Mouse (Mus musculus): ENCODE data around the gene Hoxb3. TPM values are rescaled to one million over a fixed set of nuclear protein-coding genes. Genes with fewer than 3 reads are reported as not detected.

Gene Hoxb3
- polyA plus RNA-seq, 1 experiment from 2014 or later: 3.6 TPM

DNA sequence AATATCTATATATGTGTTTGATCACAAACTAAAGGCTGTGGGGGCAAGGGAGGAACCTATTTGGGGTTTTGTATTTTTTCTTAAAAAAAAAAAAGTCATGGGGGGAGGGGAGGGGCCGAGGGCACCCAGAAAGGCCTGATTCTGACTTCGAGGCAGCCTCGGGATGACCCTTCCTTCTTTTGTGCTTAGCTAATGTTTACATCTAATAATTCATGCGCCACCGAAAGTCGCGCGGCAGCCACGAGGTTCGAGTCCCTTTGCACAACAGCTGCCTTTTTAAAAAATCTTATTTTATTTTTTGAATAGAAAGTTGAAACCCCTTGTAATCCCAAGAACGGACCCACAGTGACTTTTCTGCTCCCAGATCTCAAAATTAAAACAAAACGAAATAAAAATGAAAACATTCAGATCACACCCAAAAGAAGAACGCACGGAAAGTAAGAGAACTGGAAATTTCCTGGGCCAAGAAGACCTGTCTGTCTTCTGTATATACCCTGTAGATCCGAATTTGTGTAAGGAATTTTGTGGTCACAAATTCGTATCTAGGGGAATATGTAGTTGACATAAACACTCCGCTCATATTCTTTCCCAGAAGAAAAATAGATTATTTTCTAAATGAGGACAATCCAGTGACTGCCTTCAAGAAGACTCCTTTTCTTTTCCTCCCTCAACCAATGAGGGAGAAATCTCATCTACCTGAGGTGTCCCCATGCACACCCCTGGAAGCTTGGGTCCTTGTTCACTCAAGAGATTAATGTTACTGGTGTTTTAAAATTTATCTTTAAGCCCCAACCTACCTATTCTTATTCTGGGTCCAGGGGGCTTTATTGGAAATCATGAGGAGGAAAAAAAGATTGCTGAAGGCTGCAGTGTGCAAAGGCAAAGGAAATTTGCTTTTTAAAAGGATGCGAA lies 6.2 kb upstream of the Hoxb3 start:
- H3K27me3 ChIP-seq (ENCODE audit: control insufficient read depth, insufficient read depth, low read length): no peaks in the 10 kb centered on the region
- H3K9ac ChIP-seq (replicated peaks; ENCODE audit: low read depth, low read length): peak overlapping the region; percentile 62
- H3K4me1 ChIP-seq (ENCODE audit: control insufficient read depth, insufficient read depth, low read length): peaks cover 25% of the 10 kb centered on the region
- H3K36me3 ChIP-seq (ENCODE audit: control insufficient read depth, insufficient read depth, low read length): peaks cover 3% of the 10 kb centered on the region; the same call in 1 of the 2 replicates
- WGBS: 15% methylated on average over 18 of the region's 18 CpGs
- H3K27ac ChIP-seq (ENCODE audit: low read length): peak overlapping the region; percentile 100
- no peaks in the 10 kb centered on the region for H3K9me3 ChIP-seq (ENCODE audit: control insufficient read depth, low read depth, low read length)
- H3K4me2 ChIP-seq (replicated peaks; ENCODE audit: low read depth, low read length): peak overlapping the region; percentile 95
- H3K4me3 ChIP-seq (ENCODE audit: low read depth, low read length): peak overlapping the region; percentile 70
- ATAC-seq (ENCODE audit: insufficient number of reproducible peaks, insufficient read depth, low FRiP score, low read depth): no peak

GRCm38 (mm10) chr11:96317608-96318367 lies 5.3 kb upstream of the Hoxb3 start, which contains the start of gene Hoxb4:
Gene Hoxb4, plus strand, starts transcription at chr11:96318267.
- ATAC-seq (ENCODE audit: insufficient number of reproducible peaks, insufficient read depth, low FRiP score, low read depth): peak; percentile 11; the same call in 1 of the 2 replicates
- WGBS: 7% methylated on average over 28 of the region's 28 CpGs
- H3K4me2 ChIP-seq (replicated peaks; ENCODE audit: low read depth, low read length): peak within 1 kb of the TSS; percentile 95
- H3K4me3 ChIP-seq (ENCODE audit: low read depth, low read length): peak within 1 kb of the TSS; percentile 70
- peaks cover 28% of the 10 kb centered on the region for H3K4me1 ChIP-seq (ENCODE audit: control insufficient read depth, insufficient read depth, low read length)
- H3K27ac ChIP-seq (ENCODE audit: low read length): peak within 1 kb of the TSS; percentile 100
- H3K27me3 ChIP-seq (ENCODE audit: control insufficient read depth, insufficient read depth, low read length): no peaks in the 10 kb centered on the region
- H3K36me3 ChIP-seq (ENCODE audit: control insufficient read depth, insufficient read depth, low read length): peaks cover 3% of the 10 kb centered on the region; the same call in 1 of the 2 replicates
- H3K9me3 ChIP-seq (ENCODE audit: control insufficient read depth, low read depth, low read length): no peaks in the 10 kb centered on the region
- peak within 1 kb of the TSS; percentile 96 for H3K9ac ChIP-seq (replicated peaks; ENCODE audit: low read depth, low read length)

- Histone ChIP-seq H3K27ac (ENCODE audit: low read length) (peak overlapping the region; percentile 100), H3K4me2 (replicated peaks; ENCODE audit: low read depth, low read length) (peak overlapping the region; percentile 95), H3K9ac (replicated peaks; ENCODE audit: low read depth, low read length) (peak overlapping the region; percentile 96), H3K9me3 (ENCODE audit: control insufficient read depth, low read depth, low read length) (no peaks in the 10 kb centered on the region), H3K4me1 (ENCODE audit: control insufficient read depth, insufficient read depth, low read length) (peaks cover 22% of the 10 kb centered on the region), H3K27me3 (ENCODE audit: control insufficient read depth, insufficient read depth, low read length) (no peaks in the 10 kb centered on the region), H3K4me3 (ENCODE audit: low read depth, low read length) (peak overlapping the region; percentile 70), H3K36me3 (ENCODE audit: control insufficient read depth, insufficient read depth, low read length) (peaks cover 3% of the 10 kb centered on the region; the same call in 1 of the 2 replicates)
- peak; percentile 85 for ATAC-seq (ENCODE audit: insufficient number of reproducible peaks, insufficient read depth, low FRiP score, low read depth)
- under 1% methylated on average over 39 of the region's 45 CpGs for WGBS
Observed at GRCm38 (mm10) chr11:96318368-96319070, 4.6 kb upstream of the Hoxb3 start.

DNA sequence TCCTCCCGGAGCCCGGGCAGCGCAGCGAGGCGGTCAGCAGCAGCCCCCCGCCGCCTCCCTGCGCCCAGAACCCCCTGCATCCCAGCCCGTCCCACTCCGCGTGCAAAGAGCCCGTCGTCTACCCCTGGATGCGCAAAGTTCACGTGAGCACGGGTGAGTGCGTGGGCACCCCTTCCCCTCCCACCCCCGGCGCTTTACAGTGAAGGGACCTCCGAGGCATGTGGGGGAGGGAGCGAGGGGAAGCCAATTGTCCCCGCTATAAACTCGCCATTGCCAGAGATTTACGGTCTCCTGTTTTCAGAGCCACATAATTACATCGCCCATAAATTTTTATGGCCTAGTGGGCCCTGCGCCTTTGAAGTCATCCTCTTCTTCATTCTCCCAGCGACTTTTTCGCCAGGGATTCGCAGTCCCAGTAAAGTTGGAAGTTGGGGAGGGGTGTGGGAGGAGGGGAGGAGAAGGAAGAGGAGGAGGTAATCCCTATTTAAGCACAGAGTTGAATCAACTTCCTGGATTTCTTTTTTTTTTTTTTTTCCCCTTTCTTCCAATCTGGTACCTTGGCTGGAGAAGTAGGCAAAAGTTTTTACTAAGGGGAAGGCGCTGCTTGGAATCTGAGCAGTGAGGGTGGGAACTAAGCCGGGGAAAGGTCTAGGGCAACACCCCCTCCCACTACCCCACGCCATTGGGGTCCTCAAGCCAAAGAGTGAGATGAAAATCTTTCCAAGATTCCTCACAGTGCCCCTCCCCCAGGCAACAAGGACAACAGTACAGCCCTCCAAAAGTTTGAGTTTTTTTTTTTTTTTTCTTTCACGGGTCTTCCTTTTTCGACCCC lies 3.8 kb upstream of the Hoxb3 start:
- under 1% methylated on average over 25 of the region's 34 CpGs for WGBS
- Histone ChIP-seq H3K36me3 (ENCODE audit: control insufficient read depth, insufficient read depth, low read length) (peaks cover 3% of the 10 kb centered on the region; the same call in 1 of the 2 replicates), H3K4me2 (replicated peaks; ENCODE audit: low read depth, low read length) (peak overlapping the region; percentile 95), H3K9ac (replicated peaks; ENCODE audit: low read depth, low read length) (peak overlapping the region; percentile 96), H3K4me1 (ENCODE audit: control insufficient read depth, insufficient read depth, low read length) (peaks cover 16% of the 10 kb centered on the region), H3K9me3 (ENCODE audit: control insufficient read depth, low read depth, low read length) (no peaks in the 10 kb centered on the region), H3K27ac (ENCODE audit: low read length) (peak overlapping the region; percentile 100), H3K4me3 (ENCODE audit: low read depth, low read length) (peak overlapping the region; percentile 70), H3K27me3 (ENCODE audit: control insufficient read depth, insufficient read depth, low read length) (no peaks in the 10 kb centered on the region)
- no peak; the same call in 1 of the 2 replicates for ATAC-seq (ENCODE audit: insufficient number of reproducible peaks, insufficient read depth, low FRiP score, low read depth)

DNA sequence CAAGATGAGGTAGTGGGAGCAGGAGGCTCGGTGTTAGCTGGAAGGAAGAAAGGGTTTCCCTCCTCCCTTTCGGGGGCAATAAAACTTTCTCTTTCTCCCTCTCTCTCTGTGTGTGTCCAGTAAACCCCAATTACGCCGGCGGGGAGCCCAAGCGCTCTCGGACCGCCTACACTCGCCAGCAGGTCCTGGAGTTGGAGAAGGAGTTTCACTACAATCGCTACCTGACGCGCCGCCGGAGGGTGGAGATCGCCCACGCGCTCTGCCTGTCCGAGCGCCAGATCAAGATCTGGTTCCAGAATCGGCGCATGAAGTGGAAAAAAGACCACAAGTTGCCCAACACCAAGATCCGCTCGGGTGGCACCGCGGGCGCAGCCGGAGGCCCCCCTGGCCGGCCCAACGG lies 3.2 kb upstream of the Hoxb3 start:
- Histone ChIP-seq H3K27me3 (ENCODE audit: control insufficient read depth, insufficient read depth, low read length) (no peaks in the 10 kb centered on the region), H3K9ac (replicated peaks; ENCODE audit: low read depth, low read length) (peak overlapping the region; percentile 96), H3K27ac (ENCODE audit: low read length) (peak overlapping the region; percentile 100), H3K9me3 (ENCODE audit: control insufficient read depth, low read depth, low read length) (no peaks in the 10 kb centered on the region), H3K4me1 (ENCODE audit: control insufficient read depth, insufficient read depth, low read length) (peaks cover 15% of the 10 kb centered on the region), H3K4me3 (ENCODE audit: low read depth, low read length) (peak overlapping the region; percentile 70), H3K4me2 (replicated peaks; ENCODE audit: low read depth, low read length) (peak overlapping the region; percentile 95), H3K36me3 (ENCODE audit: control insufficient read depth, insufficient read depth, low read length) (peaks cover 3% of the 10 kb centered on the region; the same call in 1 of the 2 replicates)
- whole genome bisulfite sequencing: 1% methylated on average over 29 of the region's 29 CpGs
- no peak for ATAC-seq (ENCODE audit: insufficient number of reproducible peaks, insufficient read depth, low FRiP score, low read depth)

DNA sequence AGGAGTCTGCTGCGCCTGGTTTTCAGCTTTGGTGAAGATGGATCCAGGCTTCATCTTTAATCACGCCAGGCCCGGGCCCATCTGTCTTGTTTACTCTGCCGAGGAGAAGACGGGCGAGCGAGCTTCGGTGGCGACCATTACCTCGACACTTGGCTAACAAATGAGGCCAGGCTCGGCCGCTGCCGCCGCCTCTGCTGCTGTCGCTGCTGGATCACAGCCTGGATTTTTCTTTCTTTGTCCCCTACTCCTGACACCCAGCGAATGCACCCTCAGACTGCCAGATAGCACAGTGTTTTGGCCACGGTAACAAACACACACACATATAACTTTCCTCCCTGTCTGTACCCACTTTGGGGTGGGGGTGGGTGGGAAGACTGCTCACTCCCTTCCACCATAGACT lies 2.4 kb upstream of the Hoxb3 start:
- H3K9ac ChIP-seq (replicated peaks; ENCODE audit: low read depth, low read length): peak overlapping the region; percentile 96
- no peak for ATAC-seq (ENCODE audit: insufficient number of reproducible peaks, insufficient read depth, low FRiP score, low read depth)
- H3K36me3 ChIP-seq (ENCODE audit: control insufficient read depth, insufficient read depth, low read length): peaks cover 3% of the 10 kb centered on the region; the same call in 1 of the 2 replicates
- H3K27ac ChIP-seq (ENCODE audit: low read length): peak overlapping the region; percentile 100
- peaks cover 12% of the 10 kb centered on the region for H3K4me1 ChIP-seq (ENCODE audit: control insufficient read depth, insufficient read depth, low read length)
- 5% methylated on average over 17 of the region's 17 CpGs for WGBS
- H3K9me3 ChIP-seq (ENCODE audit: control insufficient read depth, low read depth, low read length): no peaks in the 10 kb centered on the region
- peak overlapping the region; percentile 70 for H3K4me3 ChIP-seq (ENCODE audit: low read depth, low read length)
- H3K4me2 ChIP-seq (replicated peaks; ENCODE audit: low read depth, low read length): peak overlapping the region; percentile 95
- no peaks in the 10 kb centered on the region for H3K27me3 ChIP-seq (ENCODE audit: control insufficient read depth, insufficient read depth, low read length)

DNA sequence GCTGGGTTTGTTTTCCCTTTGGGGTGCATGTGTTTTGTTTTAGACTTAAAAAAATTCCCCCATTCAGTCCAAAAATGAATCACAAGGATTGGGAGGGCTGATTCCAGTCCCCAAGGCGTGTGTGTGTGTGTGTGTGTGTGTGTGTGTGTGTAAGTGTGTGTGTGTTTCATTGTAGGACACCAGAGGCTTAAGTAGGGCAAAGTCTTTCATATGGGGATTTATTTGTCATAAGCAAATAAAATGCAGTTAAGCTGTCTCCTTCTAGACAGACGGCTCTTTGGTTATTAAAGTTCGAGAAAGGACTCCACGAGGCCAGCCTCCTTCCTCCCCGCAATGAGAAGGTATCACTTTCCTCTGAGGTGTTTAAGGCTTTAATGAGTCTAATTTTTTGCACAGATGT lies 1.3 kb upstream of the Hoxb3 start:
- peaks cover 8% of the 10 kb centered on the region for H3K4me1 ChIP-seq (ENCODE audit: control insufficient read depth, insufficient read depth, low read length)
- peaks cover 3% of the 10 kb centered on the region; the same call in 1 of the 2 replicates for H3K36me3 ChIP-seq (ENCODE audit: control insufficient read depth, insufficient read depth, low read length)

More for the DNA sequence above, 1.3 kb upstream of the Hoxb3 start:
- H3K9me3 ChIP-seq (ENCODE audit: control insufficient read depth, low read depth, low read length): no peaks in the 10 kb centered on the region
- H3K9ac ChIP-seq (replicated peaks; ENCODE audit: low read depth, low read length): peak overlapping the region; percentile 96
- H3K4me3 ChIP-seq (ENCODE audit: low read depth, low read length): peak overlapping the region; percentile 70
- 8% methylated on average over 5 of the region's 5 CpGs for WGBS
- no peaks in the 10 kb centered on the region for H3K27me3 ChIP-seq (ENCODE audit: control insufficient read depth, insufficient read depth, low read length)
- peak overlapping the region; percentile 100 for H3K27ac ChIP-seq (ENCODE audit: low read length)
- ATAC-seq (ENCODE audit: insufficient number of reproducible peaks, insufficient read depth, low FRiP score, low read depth): no peak
- peak overlapping the region; percentile 95 for H3K4me2 ChIP-seq (replicated peaks; ENCODE audit: low read depth, low read length)

All from stomach, embryonic 14.5 days (tissue).